Mouse (Mus musculus): ENCODE data around the gene Pde1a.

DNA sequence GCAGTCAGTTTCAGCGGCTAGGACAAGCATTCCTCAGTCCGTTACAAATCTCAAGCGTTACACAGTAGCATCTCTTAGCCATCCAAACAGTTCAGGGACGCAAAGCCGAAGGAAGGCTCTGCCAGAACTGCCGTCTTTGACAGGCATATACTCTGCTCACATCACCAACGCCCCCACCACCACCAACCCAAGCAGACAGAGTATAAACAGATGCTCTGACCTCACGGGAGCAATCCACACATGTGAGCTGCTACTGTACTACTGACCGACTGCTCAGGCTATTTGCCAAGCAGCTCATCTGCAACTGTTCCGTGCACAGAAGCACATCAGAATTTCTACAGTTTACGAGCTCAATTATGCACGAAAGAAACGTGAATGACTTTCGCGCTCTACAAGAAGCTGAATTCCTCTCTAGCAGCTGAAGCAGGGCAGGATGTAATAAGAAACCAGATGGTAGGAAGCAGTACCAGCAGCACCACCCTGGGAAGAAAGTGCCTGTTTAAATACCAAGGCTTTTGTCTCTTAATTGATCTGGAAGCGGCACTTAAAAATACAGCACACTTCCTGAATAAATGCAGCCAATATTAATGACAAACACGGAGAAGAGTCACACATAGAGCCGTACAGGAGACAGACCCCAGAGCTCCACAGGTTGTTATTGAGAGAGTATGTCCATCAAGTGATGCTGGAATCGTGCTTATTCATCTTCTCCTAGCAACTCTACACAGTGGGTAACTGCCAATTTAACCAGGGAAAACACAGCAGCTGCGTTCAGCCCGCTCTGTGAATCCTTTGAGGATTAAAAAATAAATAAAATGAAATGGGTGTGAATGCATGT, at the start of gene Pde1a:
- TF ChIP-seq CHD2 (IDR thresholded peaks at IDR 0.05; ENCODE audit: low read depth, low read length) (no peak), ZNF384 (IDR thresholded peaks at IDR 0.05; ENCODE audit: low read depth, low read length) (no peak)

All from ES-E14 (cell line).